Mouse (Mus musculus) myocyte (in vitro differentiated cells): ENCODE data around the gene Lpcat2. TPM values are rescaled to one million over a fixed set of nuclear protein-coding genes. Genes with fewer than 3 reads are reported as not detected.
A peak's percentile ranks its signal among the peaks of the same experiment; 100 is the strongest.

Source experiments
- H3K27me3 ChIP-seq: one replicate; pipeline ENCODE4 v1.6.1; 2011; ENCODE audit not compliant: control insufficient read depth, insufficient read depth, insufficient read length
- H3K36me3 ChIP-seq: one replicate; pipeline ENCODE4 v1.6.1; 2011; ENCODE audit not compliant: control insufficient read depth, insufficient read depth
- H3K4me2 ChIP-seq: one replicate; pipeline ENCODE4 v1.6.1; 2011; ENCODE audit warnings: low read depth, control low read depth
- H3K4me3 ChIP-seq: one replicate; pipeline ENCODE4 v1.5.1; 2011; ENCODE audit warnings: mild to moderate bottlenecking, control low read depth, moderate library complexity
- H3K79me2 ChIP-seq: one replicate; pipeline ENCODE4 v1.6.1; 2011; ENCODE audit not compliant: control insufficient read depth, insufficient read depth
- H3ac ChIP-seq: one replicate; pipeline ENCODE4 v1.6.1; 2011; ENCODE audit not compliant: control insufficient read depth, insufficient read length
- CEBPB ChIP-seq: IDR thresholded peaks from 2 replicates; pipeline ENCODE4 v1.6.1; 2011; ENCODE audit warnings: mild to moderate bottlenecking, moderate library complexity; ENCODE audit not compliant: poor library complexity, insufficient read depth, severe bottlenecking
- E2F4 ChIP-seq: IDR thresholded peaks from one replicate; pipeline ENCODE4 v1.6.1; 2011; ENCODE audit warnings: mild to moderate bottlenecking, control low read depth, moderate library complexity; ENCODE audit not compliant: insufficient read depth
- MAX ChIP-seq: IDR thresholded peaks from one replicate; pipeline ENCODE4 v1.6.1; 2011; ENCODE audit warnings: low read depth, mild to moderate bottlenecking, control low read depth
- MYOD1 ChIP-seq, 3 experiments: IDR thresholded peaks; one replicate each; pipeline ENCODE4 v1.6.1; 2011; ENCODE audit warnings: control low read depth in 2 of 3, low read depth in 2 of 3, mild to moderate bottlenecking in 2 of 3, moderate library complexity in 1 of 3; ENCODE audit not compliant: insufficient read length in 2 of 3, control insufficient read depth in 1 of 3
- MYOG ChIP-seq, 3 experiments: IDR thresholded peaks; one replicate each; pipeline ENCODE4 v1.6.1; 2011; ENCODE audit warnings: control low read depth in 2 of 3, low read depth in 2 of 3, mild to moderate bottlenecking in 2 of 3; ENCODE audit not compliant: insufficient read length in 2 of 3, control insufficient read depth in 1 of 3, insufficient read depth in 1 of 3
- POLR2A ChIP-seq: IDR thresholded peaks from one replicate; pipeline ENCODE4 v1.6.1; 2011; ENCODE audit warnings: low read depth, mild to moderate bottlenecking, control low read depth, moderate library complexity; ENCODE audit not compliant: insufficient read length
- POLR2AphosphoS2 ChIP-seq: IDR thresholded peaks from one replicate; pipeline ENCODE4 v1.6.1; 2011; ENCODE audit warnings: low read depth, control low read depth; ENCODE audit not compliant: insufficient read length
- REST ChIP-seq: IDR thresholded peaks from one replicate; pipeline ENCODE4 v1.6.1; 2011; ENCODE audit warnings: mild to moderate bottlenecking, control low read depth, moderate library complexity; ENCODE audit not compliant: insufficient read depth, insufficient read length
- SRF ChIP-seq: IDR thresholded peaks from one replicate; pipeline ENCODE4 v1.6.1; 2011; ENCODE audit warnings: low read depth; ENCODE audit not compliant: control insufficient read depth, insufficient read length
- TCF12 ChIP-seq: IDR thresholded peaks from one replicate; pipeline ENCODE4 v1.6.1; 2011; ENCODE audit warnings: mild to moderate bottlenecking, control low read depth; ENCODE audit not compliant: poor library complexity, insufficient read depth, severe bottlenecking
- TCF3 ChIP-seq: IDR thresholded peaks from one replicate; pipeline ENCODE4 v1.6.1; 2011; ENCODE audit warnings: low read depth, control low read depth; ENCODE audit not compliant: insufficient read length
- USF1 ChIP-seq: IDR thresholded peaks from one replicate; pipeline ENCODE4 v1.6.1; 2011; ENCODE audit warnings: low read depth, mild to moderate bottlenecking, control low read depth, moderate library complexity
- polyA plus RNA-seq: library from polyadenylated mRNA; unstranded; fragments of >200 nt; fragmentation: generic; extraction: Trizol; gene quantifications from one replicate; pipeline ENCODE4 v1.2.1, GENCODE M21; 2012; ENCODE audit warnings: missing spikeins

Lpcat2 gene
- polyA plus RNA-seq, 1 experiment = 0.08 TPM

- Histone ChIP-seq H3ac (no peak overlapping the region), H3K36me3 (no peaks in the 10 kb centered on the region), H3K4me2 (no peak overlapping the region), H3K79me2 (no peaks in the 10 kb centered on the region), H3K27me3 (no peaks in the 10 kb centered on the region), H3K4me3 (no peak overlapping the region)
- TF ChIP-seq USF1 = no peak
- no peak for TF ChIP-seq MYOD1 (IDR thresholded peaks at IDR 0.05; ENCODE audit: control insufficient read depth in 1 of 3, insufficient read length in 2 of 3, low read depth in 2 of 3)
- no peak for TF ChIP-seq E2F4
- TF ChIP-seq CEBPB = no peak
- TF ChIP-seq SRF = no peak
- TF ChIP-seq MAX = no peak
Measured at GRCm38 (mm10) chr8:92853188-92853983, 1.8 kb upstream of the Lpcat2 start.

- Histone ChIP-seq H3K4me3 (no peak overlapping the region), H3ac (no peak overlapping the region), H3K79me2 (no peaks in the 10 kb centered on the region), H3K4me2 (no peak overlapping the region), H3K27me3 (no peaks in the 10 kb centered on the region), H3K36me3 (no peaks in the 10 kb centered on the region)
- TF ChIP-seq MYOD1 (IDR thresholded peaks at IDR 0.05; ENCODE audit: control insufficient read depth in 1 of 3, insufficient read length in 2 of 3, low read depth in 2 of 3) (peak in 1 of 3 experiments; percentile 10), CEBPB (no peak)
Measured at GRCm38 (mm10) chr8:92854673-92855072, 466 bp upstream of the Lpcat2 start.

- Histone ChIP-seq H3K27me3 (no peaks in the 10 kb centered on the region), H3K4me3 (no peak overlapping the region), H3K4me2 (no peak overlapping the region), H3ac (no peak overlapping the region), H3K79me2 (no peaks in the 10 kb centered on the region), H3K36me3 (no peaks in the 10 kb centered on the region)
- TF ChIP-seq MYOG (IDR thresholded peaks at IDR 0.05; ENCODE audit: control insufficient read depth in 1 of 3, insufficient read depth in 1 of 3, insufficient read length in 2 of 3, low read depth in 2 of 3) (no peak), TCF12 (no peak), POLR2A (no peak), MYOD1 (IDR thresholded peaks at IDR 0.05; ENCODE audit: control insufficient read depth in 1 of 3, insufficient read length in 2 of 3, low read depth in 2 of 3) (no peak), TCF3 (no peak), USF1 (no peak), MAX (no peak), POLR2AphosphoS2 (no peak), CEBPB (no peak), REST (no peak), E2F4 (no peak), SRF (no peak)
Measured at GRCm38 (mm10) chr8:92856273-92856986, 1.3 kb downstream of the Lpcat2 start.

GRCm38 (mm10) chr8:92858475-92859182 is 3.5 kb downstream of the Lpcat2 start:
- H3K79me2 ChIP-seq = no peaks in the 10 kb centered on the region
- no peak overlapping the region for H3K4me2 ChIP-seq
- no peak overlapping the region for H3ac ChIP-seq
- no peaks in the 10 kb centered on the region for H3K36me3 ChIP-seq
- H3K27me3 ChIP-seq = no peaks in the 10 kb centered on the region
- TF ChIP-seq POLR2A (no peak), CEBPB (no peak), TCF3 (no peak), USF1 (no peak), MAX (no peak), SRF (no peak), REST (no peak), MYOD1 (IDR thresholded peaks at IDR 0.05; ENCODE audit: control insufficient read depth in 1 of 3, insufficient read length in 2 of 3, low read depth in 2 of 3) (no peak), E2F4 (no peak), MYOG (IDR thresholded peaks at IDR 0.05; ENCODE audit: control insufficient read depth in 1 of 3, insufficient read depth in 1 of 3, insufficient read length in 2 of 3, low read depth in 2 of 3) (no peak), POLR2AphosphoS2 (no peak)
- no peak overlapping the region for H3K4me3 ChIP-seq
